Mouse (Mus musculus): Measurements from ENCODE around the gene Erlin1.

Erlin1 gene

DNA sequence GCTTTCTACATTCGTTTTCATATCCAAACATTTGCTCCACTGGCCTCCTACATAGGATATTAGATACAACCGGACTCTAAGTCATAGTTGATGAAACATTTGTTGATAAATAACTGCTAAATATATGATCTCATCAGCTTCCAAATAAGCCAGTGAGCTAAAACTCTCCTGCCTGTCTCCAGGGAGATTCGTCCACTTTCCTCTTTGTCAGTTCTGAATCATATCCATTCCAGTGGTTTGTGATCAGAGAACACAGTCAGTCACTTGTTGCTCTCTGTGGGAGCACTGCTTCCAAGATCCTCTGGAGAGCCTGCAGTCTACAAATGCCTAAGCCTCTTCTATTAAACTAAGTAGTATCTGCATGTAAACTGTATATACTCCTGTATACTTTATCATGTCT, 9.4 kb downstream of the Erlin1 start:
- no peak for DNase-seq (ENCODE audit: low read depth)

- no peak for DNase-seq (ENCODE audit: low read depth)
Observed at GRCm38 (mm10) chr19:44055173-44055826, 14.3 kb downstream of the Erlin1 start.

GRCm38 (mm10) chr19:44050388-44050787, 19.2 kb downstream of the Erlin1 start:
- no peak for DNase-seq (ENCODE audit: low read depth)

DNA sequence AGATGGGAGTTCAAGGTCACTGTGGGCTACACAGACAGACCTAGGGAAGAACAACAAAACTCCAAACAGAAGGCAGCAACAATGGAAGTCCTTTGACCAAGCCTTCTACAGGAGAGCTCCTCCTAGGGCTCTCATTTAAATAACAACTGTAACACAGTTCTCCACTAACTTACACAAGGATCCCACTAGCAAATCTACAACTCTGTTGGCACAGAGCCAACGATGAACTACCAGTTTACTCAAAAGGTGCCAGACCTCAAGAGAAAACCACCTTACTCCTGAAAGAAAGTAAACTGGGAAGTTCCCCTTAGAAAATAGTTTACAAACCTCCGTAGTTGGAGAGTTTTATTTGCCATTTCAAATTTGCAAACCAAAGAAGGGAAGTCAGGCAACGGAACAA, 20.3 kb downstream of the Erlin1 start:
- DNase-seq (ENCODE audit: low read depth): no peak

GRCm38 (mm10) chr19:44045847-44046246, 23.7 kb downstream of the Erlin1 start:
- DNase-seq (ENCODE audit: low read depth): no peak

GRCm38 (mm10) chr19:44042121-44042520, 27.5 kb downstream of the Erlin1 start:
- DNase-seq (ENCODE audit: low read depth): no peak

DNA sequence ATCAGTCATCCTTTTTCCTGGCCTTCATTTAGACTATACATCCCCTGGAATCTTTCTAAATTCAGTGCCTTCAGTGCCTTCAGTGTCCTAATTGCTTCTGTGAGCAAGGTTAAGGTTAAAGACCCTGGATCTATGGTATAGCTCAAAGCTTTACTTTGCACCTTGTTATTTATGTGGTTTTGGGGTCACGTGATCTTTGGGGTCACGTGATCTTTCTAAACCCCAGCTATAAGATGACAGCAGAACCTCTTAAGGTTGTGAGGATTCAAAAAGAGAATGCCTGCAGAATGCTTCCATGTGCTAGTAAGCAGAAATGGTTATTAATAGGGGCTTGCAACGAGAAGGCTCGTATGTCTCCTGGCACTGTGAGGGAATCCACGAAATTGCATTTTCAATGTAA, 36.2 kb downstream of the Erlin1 start:
- DNase-seq (ENCODE audit: low read depth): no peak

GRCm38 (mm10) chr19:44032046-44032744, 37.4 kb downstream of the Erlin1 start:
- DNase-seq (ENCODE audit: low read depth): no peak

DNA sequence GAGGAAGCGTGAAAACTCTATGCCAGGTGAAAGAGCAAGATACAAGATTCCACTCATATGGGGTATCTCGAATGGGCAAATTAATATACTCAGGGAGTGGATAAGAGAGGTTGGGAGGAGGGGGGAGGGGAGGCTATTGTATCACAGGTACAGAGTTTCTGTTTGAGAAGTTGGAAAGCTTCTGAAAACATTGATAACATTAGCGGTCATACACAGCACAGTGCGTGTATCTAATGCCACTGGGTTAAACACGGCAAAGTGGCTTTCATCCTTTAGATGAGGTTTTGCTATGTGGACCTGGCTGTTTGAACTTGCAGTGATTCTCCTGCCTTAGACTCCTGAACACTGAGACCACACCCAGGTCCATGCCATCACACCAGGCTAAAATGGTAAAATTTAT, 39.6 kb downstream of the Erlin1 start:
- DNase-seq (ENCODE audit: low read depth): no peak

- DNase-seq (ENCODE audit: low read depth): no peak
Observed at GRCm38 (mm10) chr19:44028972-44029371, 40.6 kb downstream of the Erlin1 start, which contains the start of gene Cyp2c23. TSS of gene Cyp2c23 (minus strand) at chr19:44029208.

GRCm38 (mm10) chr19:44026956-44027530, 42.5 kb downstream of the Erlin1 start:
- no peak for DNase-seq (ENCODE audit: low read depth)

- DNase-seq (ENCODE audit: low read depth): no peak
Observed at GRCm38 (mm10) chr19:44024921-44025585, 44.5 kb downstream of the Erlin1 start.

DNA sequence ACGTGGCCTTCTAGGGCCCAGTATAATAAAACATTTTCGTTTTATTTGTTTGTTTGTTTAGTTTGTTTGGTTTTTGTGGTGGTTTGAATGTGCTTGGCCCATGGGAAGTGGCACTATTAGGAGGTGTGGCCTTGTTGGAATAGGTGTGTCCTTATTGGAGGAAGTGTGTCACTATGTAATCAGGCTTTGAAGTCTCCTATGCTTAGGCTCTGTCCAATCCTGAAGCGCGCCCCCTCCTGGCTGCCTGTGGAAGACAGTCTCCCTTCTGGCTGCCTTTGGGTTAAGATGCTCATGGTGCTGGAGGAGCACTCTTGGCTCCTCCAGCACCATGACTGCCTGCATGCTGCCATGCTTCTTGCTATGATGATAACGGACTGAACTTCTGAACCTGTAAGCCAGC, 46.5 kb downstream of the Erlin1 start:
- peak; percentile 11 for DNase-seq (ENCODE audit: low read depth)

GRCm38 (mm10) chr19:44021502-44021901, 48.1 kb downstream of the Erlin1 start:
- no peak for DNase-seq (ENCODE audit: low read depth)

- DNase-seq (ENCODE audit: low read depth): no peak
Observed at GRCm38 (mm10) chr19:44019739-44020138, 49.8 kb downstream of the Erlin1 start.

GRCm38 (mm10) chr19:44013862-44014261, 55.7 kb downstream of the Erlin1 start:
- DNase-seq (ENCODE audit: low read depth): no peak

DNA sequence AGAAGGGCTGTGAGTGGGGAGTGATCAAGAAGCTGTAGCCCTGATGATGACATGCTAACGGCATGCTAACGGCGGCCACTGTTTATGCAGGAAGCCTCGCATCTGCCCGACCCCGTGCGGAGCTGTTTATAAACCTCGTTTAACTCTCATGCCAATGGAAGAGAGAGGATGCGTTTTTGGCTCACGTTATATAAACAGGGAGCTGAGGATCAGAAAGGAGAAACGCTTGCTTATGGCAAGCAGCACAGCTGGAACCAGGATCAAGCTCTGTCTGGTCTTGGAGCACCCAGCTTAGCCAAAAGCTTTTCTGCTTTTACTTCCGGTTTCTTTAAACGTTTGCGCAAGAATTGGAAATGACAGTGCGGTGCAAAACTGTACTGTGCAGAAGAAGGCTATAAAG, 60.8 kb downstream of the Erlin1 start:
- DNase-seq (ENCODE audit: low read depth): peak; percentile 8

- DNase-seq (ENCODE audit: low read depth): no peak
Observed at GRCm38 (mm10) chr19:44007186-44007585, 62.4 kb downstream of the Erlin1 start.

DNA sequence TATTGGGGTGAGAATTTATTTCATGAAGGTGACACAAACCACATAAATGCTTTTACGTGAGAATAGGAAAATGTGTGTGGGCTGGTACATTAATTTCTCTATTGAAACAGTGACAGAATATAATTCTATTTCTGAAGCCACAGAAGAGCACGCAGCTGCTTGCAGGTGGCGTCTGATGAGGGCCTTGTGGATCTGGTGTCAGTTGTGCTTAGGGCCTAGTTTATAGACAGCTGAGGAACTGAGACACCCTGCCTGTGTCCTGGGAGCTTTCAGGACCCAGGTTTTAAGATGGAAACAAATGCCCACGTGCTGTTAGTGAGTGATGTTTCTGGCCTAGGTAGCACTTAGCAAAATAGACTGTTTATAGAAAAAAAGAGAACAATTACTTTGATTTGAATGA, 64.6 kb downstream of the Erlin1 start:
- no peak for DNase-seq (ENCODE audit: low read depth)

DNA sequence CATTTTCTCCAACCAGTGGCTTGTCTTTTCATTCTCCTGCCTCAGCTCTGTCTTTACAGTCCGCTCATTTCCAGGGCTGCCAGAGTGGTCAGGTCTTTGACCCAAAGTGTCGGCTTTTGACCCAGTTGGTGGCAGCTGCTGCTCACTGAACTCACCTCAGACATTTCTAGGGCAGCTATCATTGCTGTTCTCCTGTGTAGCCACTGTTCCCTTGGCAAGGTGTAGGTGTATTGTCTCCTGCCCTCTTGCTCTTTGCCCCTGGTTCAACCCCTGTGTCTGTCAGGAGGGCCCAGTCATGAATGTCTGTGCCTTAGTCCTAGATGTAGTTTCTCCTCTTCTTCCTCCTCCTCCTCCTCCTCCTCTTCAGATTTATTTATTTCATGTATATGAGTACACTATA, 65.3 kb downstream of the Erlin1 start:
- DNase-seq (ENCODE audit: low read depth): no peak

- no peak for DNase-seq (ENCODE audit: low read depth)
Observed at GRCm38 (mm10) chr19:44000720-44001119, 68.9 kb downstream of the Erlin1 start.

GRCm38 (mm10) chr19:44000061-44000460, 69.5 kb downstream of the Erlin1 start:
- DNase-seq (ENCODE audit: low read depth): no peak

All from induced T-regulatory cell, adult 2 months (primary cell).